Mouse (Mus musculus) neural tube, embryonic 11.5 days (tissue): ENCODE measurements around the gene Kcnip1. TPM values are rescaled to one million over a fixed set of nuclear protein-coding genes. Genes with fewer than 3 reads are reported as not detected.

Experiments
- ATAC-seq: fragments of 200-750 bp; cut with Nextera tagmentation; 2 replicates; pipeline ENCODE4 v1.8.0; 2017; ENCODE audit warnings: moderate number of reproducible peaks, mild to moderate bottlenecking, moderate TSS enrichment, moderate library complexity; ENCODE audit not compliant: insufficient read depth, low FRiP score, low TSS enrichment
- DNase-seq: peaks from one replicate; pipeline ENCODE4 v3.0.0-alpha.2; 2015; ENCODE audit warnings: low spot score
- H3K27ac ChIP-seq: fragments of 300-500 bp; sonication (generic); 2 replicates; pipeline ENCODE4 v1.5.1; 2014; ENCODE audit warnings: low read depth, mild to moderate bottlenecking, low read length
- H3K27me3 ChIP-seq: fragments of 300-500 bp; sonication (generic); 2 replicates; pipeline ENCODE4 v1.6.1; 2014; ENCODE audit warnings: mild to moderate bottlenecking, low read length, mixed read lengths; ENCODE audit not compliant: control insufficient read depth, insufficient read depth
- H3K36me3 ChIP-seq: fragments of 300-500 bp; sonication (generic); 2 replicates; pipeline ENCODE4 v1.6.1; 2014; ENCODE audit warnings: mild to moderate bottlenecking, low read length, moderate library complexity, mixed read lengths; ENCODE audit not compliant: control insufficient read depth, insufficient read depth
- H3K4me1 ChIP-seq: fragments of 300-500 bp; sonication (generic); 2 replicates; pipeline ENCODE4 v1.6.1; 2014; ENCODE audit warnings: low read length, mixed read lengths; ENCODE audit not compliant: control insufficient read depth, insufficient read depth
- H3K4me2 ChIP-seq: fragments of 300-500 bp; sonication (generic); 2 replicates; pipeline ENCODE4 v1.6.1; 2014; ENCODE audit warnings: low read depth, mild to moderate bottlenecking, moderate library complexity
- H3K4me3 ChIP-seq: fragments of 300-500 bp; sonication (generic); 2 replicates; pipeline ENCODE4 v1.5.1; 2014; ENCODE audit warnings: low read depth, low read length
- H3K9ac ChIP-seq: fragments of 300-500 bp; sonication (generic); 2 replicates; pipeline ENCODE4 v1.6.1; 2014; ENCODE audit warnings: mild to moderate bottlenecking, low read length
- H3K9me3 ChIP-seq: fragments of 300-500 bp; sonication (generic); 2 replicates; pipeline ENCODE4 v1.6.1; 2016; ENCODE audit warnings: low read length; ENCODE audit not compliant: control insufficient read depth
- whole genome bisulfite sequencing: fragments of 180-500 bp; shearing (Covaris S2); extraction: QIAGEN DNeasy Blood & Tissue Kit; methylation state at CpG from one replicate; pipeline ENCODE4 v1.1.7; 2014; 5-methylcytosine and 5-hydroxymethylcytosine counted together
- polyA plus RNA-seq: library from polyadenylated mRNA; unstranded; fragments of >200 nt; fragmentation: Nextera tagmentation; extraction: Ambion mirVana; gene quantifications from 2 replicates; pipeline ENCODE4 v1.2.1, GENCODE M21; 2014

Gene Kcnip1
- polyA plus RNA-seq, 1 experiment from 2014 or later: 16.7 TPM

DNA sequence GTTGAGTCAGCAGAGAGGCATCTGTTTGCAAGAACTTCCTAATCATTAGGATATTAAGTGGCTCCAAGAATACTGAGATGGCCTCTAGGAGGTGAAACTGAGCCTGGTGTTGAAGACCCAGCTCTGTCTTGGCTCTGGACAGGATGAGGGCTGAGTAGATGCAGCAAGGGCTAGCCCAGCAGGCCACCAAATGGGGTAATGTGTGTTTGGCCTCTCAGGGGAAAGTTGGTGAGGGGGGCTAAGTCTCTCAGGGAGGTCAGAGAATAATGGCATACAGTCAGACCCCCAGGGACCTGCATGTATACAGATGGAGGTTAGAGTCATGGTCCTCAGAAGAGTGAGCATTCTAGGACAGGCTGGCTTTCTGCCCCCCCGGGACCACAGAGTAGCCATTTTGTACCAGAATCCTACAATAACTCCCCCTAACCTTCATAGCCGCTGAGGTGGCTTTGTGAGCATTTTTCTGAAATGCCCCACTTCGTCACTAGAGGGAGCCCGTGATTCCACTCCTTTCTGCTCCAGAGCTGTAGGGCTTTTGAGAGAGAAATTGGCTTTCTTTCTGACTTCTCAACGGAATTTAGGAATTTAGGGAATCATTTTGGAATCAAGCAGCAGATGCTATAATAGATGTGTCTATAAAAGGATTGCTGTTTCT, 9.1 kb upstream of the Kcnip1 start:
- H3K27ac ChIP-seq: no peak overlapping the region
- DNase-seq: peak; percentile 63
- no peaks in the 10 kb centered on the region for H3K9me3 ChIP-seq
- no peak overlapping the region for H3K4me2 ChIP-seq
- no peaks in the 10 kb centered on the region for H3K4me1 ChIP-seq
- H3K9ac ChIP-seq: no peak overlapping the region
- H3K4me3 ChIP-seq: no peak overlapping the region
- ATAC-seq: no peak
- 9% methylated on average over 5 of the region's 5 CpGs for WGBS
- H3K27me3 ChIP-seq: no peaks in the 10 kb centered on the region
- H3K36me3 ChIP-seq: no peaks in the 10 kb centered on the region

DNA sequence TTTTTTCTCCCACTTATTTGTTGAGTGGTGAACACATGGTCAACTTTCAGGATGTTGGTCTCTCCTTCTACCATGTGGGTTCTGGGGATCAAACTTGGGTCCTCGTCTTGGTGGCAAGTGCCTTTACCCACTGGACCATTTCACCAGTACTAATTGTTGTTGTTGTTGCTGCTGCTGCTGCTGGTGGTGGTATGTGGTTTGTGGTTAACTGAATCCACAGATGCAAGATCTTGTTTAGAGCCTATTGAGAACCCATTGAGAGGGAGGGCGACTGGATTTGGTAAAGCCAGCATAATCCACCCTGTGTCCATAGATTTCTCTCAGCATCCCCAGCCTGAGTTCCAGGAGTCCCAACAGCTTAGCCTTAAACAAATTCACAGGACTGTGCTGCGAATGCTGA, 7.5 kb upstream of the Kcnip1 start:
- Histone ChIP-seq H3K4me1 (no peaks in the 10 kb centered on the region), H3K4me3 (no peak overlapping the region), H3K27me3 (no peaks in the 10 kb centered on the region), H3K36me3 (no peaks in the 10 kb centered on the region), H3K4me2 (no peak overlapping the region), H3K27ac (no peak overlapping the region), H3K9me3 (no peaks in the 10 kb centered on the region), H3K9ac (no peak overlapping the region)
- WGBS: 75% methylated on average over 3 of the region's 3 CpGs
- DNase-seq (no peak), ATAC-seq (no peak)

- H3K4me1 ChIP-seq: no peaks in the 10 kb centered on the region
- H3K36me3 ChIP-seq: no peaks in the 10 kb centered on the region
- DNase-seq (no peak), ATAC-seq (no peak)
- no peak overlapping the region for H3K4me3 ChIP-seq
- no peak overlapping the region for H3K4me2 ChIP-seq
- WGBS: 65% methylated on average over 10 of the region's 10 CpGs
- no peaks in the 10 kb centered on the region for H3K9me3 ChIP-seq
- H3K9ac ChIP-seq: no peak overlapping the region
- H3K27me3 ChIP-seq: no peaks in the 10 kb centered on the region
- no peak overlapping the region for H3K27ac ChIP-seq
These were observed 5.3 kb upstream of the Kcnip1 start for GRCm38 (mm10) chr11:33998244-33998643.

DNA sequence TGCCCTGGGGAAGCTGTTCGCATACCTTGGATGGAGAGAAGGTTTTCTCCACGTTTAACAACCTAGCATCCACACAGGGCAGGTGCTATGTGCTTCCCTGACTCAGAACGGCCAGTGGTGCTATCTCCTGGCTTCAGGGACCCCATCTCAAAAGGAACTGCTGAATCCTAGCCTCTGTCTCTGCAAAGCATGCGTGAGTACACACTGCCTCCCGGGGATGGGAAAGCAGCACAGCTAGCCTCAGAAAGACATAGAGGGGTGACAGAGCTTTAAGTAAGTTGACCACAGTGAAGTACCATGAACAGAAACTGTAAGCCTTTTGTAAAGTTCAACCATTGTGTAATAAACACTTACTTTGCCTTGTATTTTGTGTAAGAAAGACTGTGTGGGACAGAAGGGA, 544 bp upstream of the Kcnip1 start:
- Histone ChIP-seq H3K27ac (no peak overlapping the region), H3K4me3 (no peak overlapping the region), H3K4me2 (0 out of 2 replicates have a peak overlapping the region, but pooled peaks have one; percentile 9), H3K9ac (no peak overlapping the region), H3K4me1 (peaks cover 3% of the 10 kb centered on the region; the same call in 1 of the 2 replicates), H3K9me3 (no peaks in the 10 kb centered on the region), H3K27me3 (no peaks in the 10 kb centered on the region), H3K36me3 (no peaks in the 10 kb centered on the region)
- ATAC-seq (no peak), DNase-seq (no peak)
- WGBS: 65% methylated on average over 5 of the region's 5 CpGs

DNA sequence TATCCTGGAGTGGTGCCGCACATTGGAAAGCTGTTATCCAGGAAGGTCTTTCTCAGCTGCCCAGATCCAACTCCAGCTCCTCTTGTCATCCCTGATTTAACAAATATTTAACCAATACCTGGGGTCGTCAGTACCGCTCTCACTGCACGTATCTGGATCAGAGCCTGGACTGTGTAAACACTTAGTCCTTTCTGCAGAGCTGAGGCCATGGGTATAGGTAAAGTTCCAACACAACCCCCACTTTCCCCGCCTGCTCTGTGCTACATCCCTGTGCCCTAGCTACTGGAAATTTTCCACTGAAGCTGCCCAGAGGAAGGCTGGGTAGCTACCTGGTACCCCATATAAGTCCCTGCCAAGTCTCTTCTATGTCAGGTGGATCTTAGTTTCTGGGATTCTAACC, 3.0 kb downstream of the Kcnip1 start:
- H3K4me2 ChIP-seq: no peak overlapping the region
- DNase-seq (no peak), ATAC-seq (no peak)
- 90% methylated on average over 5 of the region's 5 CpGs for WGBS
- no peak overlapping the region for H3K9ac ChIP-seq
- H3K27me3 ChIP-seq: no peaks in the 10 kb centered on the region
- no peak overlapping the region for H3K4me3 ChIP-seq
- H3K36me3 ChIP-seq: no peaks in the 10 kb centered on the region
- no peaks in the 10 kb centered on the region for H3K9me3 ChIP-seq
- no peak overlapping the region for H3K27ac ChIP-seq
- peaks cover 3% of the 10 kb centered on the region; the same call in 1 of the 2 replicates for H3K4me1 ChIP-seq

DNA sequence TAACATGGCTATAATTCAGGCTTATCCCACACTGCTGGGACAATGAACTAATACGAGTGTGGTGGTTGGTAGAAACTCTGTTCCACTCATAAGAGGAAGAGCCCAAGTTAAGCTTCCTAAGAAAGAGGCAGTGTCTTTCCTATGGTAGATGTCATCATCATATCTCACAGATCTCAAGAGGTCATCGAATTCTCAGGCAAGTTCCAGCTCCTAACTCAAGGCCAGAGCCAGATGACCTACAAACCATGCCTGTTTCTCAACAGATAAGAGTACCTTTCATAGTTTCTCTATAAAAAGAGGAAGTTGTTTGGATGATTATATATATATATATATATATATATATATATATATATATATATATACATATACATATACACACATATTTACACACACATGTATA, 6.4 kb downstream of the Kcnip1 start:
- no peak for DNase-seq
- 89% methylated on average over 2 of the region's 2 CpGs for WGBS
- no peak overlapping the region for H3K9ac ChIP-seq

GRCm38 (mm10) chr11:33980146-33980545, 12.8 kb downstream of the Kcnip1 start:
- no peaks in the 10 kb centered on the region for H3K4me1 ChIP-seq
- H3K9me3 ChIP-seq: no peaks in the 10 kb centered on the region
- WGBS: 78% methylated on average over 4 of the region's 4 CpGs
- no peak overlapping the region for H3K9ac ChIP-seq
- no peak overlapping the region for H3K4me2 ChIP-seq
- ATAC-seq: no peak
- DNase-seq: no peak
- no peaks in the 10 kb centered on the region for H3K36me3 ChIP-seq
- H3K4me3 ChIP-seq: no peak overlapping the region
- H3K27me3 ChIP-seq: no peaks in the 10 kb centered on the region
- H3K27ac ChIP-seq: no peak overlapping the region

More for the DNA sequence above, 6.4 kb downstream of the Kcnip1 start:
- Histone ChIP-seq H3K27me3 (no peaks in the 10 kb centered on the region), H3K36me3 (no peaks in the 10 kb centered on the region), H3K4me2 (no peak overlapping the region), H3K27ac (no peak overlapping the region), H3K4me1 (no peaks in the 10 kb centered on the region), H3K9me3 (no peaks in the 10 kb centered on the region), H3K4me3 (no peak overlapping the region)
- no peak for ATAC-seq

DNA sequence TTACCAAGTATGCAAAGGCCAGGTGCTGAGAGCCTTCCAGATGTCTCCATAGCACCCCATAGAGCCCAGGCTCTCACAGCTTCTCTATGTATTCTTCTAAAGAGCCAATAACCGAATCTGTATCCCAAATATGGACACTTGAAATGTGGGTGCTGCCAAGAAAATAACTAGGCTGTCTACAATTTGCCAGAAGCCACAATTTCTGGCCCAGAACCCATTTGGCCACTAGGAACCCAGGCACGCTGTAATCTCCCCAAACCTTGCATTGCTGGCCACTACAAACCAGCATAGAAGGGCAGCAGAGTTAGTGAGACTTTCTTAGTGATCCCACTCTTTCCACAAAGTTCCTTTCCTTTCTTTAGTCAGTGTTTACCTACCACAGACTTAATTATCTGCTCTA, 17.8 kb downstream of the Kcnip1 start:
- ATAC-seq: no peak
- WGBS: 86% methylated on average over 2 of the region's 2 CpGs
- no peaks in the 10 kb centered on the region for H3K27me3 ChIP-seq

GRCm38 (mm10) chr11:33974341-33975040, 18.5 kb downstream of the Kcnip1 start:
- Histone ChIP-seq H3K27ac (no peak overlapping the region), H3K9me3 (no peaks in the 10 kb centered on the region), H3K36me3 (no peaks in the 10 kb centered on the region), H3K9ac (no peak overlapping the region), H3K27me3 (no peaks in the 10 kb centered on the region), H3K4me2 (no peak overlapping the region), H3K4me3 (no peak overlapping the region), H3K4me1 (no peaks in the 10 kb centered on the region)
- DNase-seq: no peak
- ATAC-seq: no peak
- 81% methylated on average over 14 of the region's 14 CpGs for WGBS

More for the DNA sequence above, 17.8 kb downstream of the Kcnip1 start:
- no peak overlapping the region for H3K4me3 ChIP-seq
- H3K9ac ChIP-seq: no peak overlapping the region
- H3K27ac ChIP-seq: no peak overlapping the region
- no peak overlapping the region for H3K4me2 ChIP-seq
- DNase-seq: no peak
- no peaks in the 10 kb centered on the region for H3K36me3 ChIP-seq
- no peaks in the 10 kb centered on the region for H3K4me1 ChIP-seq
- H3K9me3 ChIP-seq: no peaks in the 10 kb centered on the region
